Mouse (Mus musculus): ENCODE results near the gene Iqcg. TPM values are rescaled to one million over a fixed set of nuclear protein-coding genes. Genes with fewer than 3 reads are reported as not detected.

Gene Iqcg
- polyA plus RNA-seq, 1 experiment from 2014 or later, result 4.0 TPM

MicroRNAs encoded within 50 kb of the gene (microRNA counts, 519-probe panel; counts per million panel counts)
- 177 counts per million, percentile 53 among the panel's probes with 10 or more counts for microRNA mmu-miR-1947

Small RNA genes lying within 50 kb of the gene (microRNA-seq; reads per million reads assigned to microRNA genes)
- not detected for gene Gm22231
- gene Mir1947, result 3.5 reads per million, percentile 7 among the genes with 10 or more reads in this experiment

Other genes with a start within 250 kb of the Iqcg start
- gene Smbd1, start 245.7 kb downstream of the Iqcg start, polyA plus RNA-seq (2015; fragmentation: Nextera tagmentation; extraction: Ambion mirVana), result not detected in 2 replicates
- 103 and 119 TPM in 2 replicates for gene Fyttd1, start 178.7 kb downstream of the Iqcg start, polyA plus RNA-seq (2015; fragmentation: Nextera tagmentation; extraction: Ambion mirVana)
- 22.3 and 25.0 TPM in 2 replicates for gene Rubcn, start 178.5 kb downstream of the Iqcg start, polyA plus RNA-seq (2015; fragmentation: Nextera tagmentation; extraction: Ambion mirVana)
- 36.7 and 39.9 TPM in 2 replicates for gene Lrch3, start 142.1 kb downstream of the Iqcg start, polyA plus RNA-seq (2015; fragmentation: Nextera tagmentation; extraction: Ambion mirVana)
- 664 and 784 TPM in 2 replicates for gene Rpl35a, start 235 bp upstream of the Iqcg start, polyA plus RNA-seq (2015; fragmentation: Nextera tagmentation; extraction: Ambion mirVana)
- gene Lmln, start 6.3 kb upstream of the Iqcg start, polyA plus RNA-seq (2015; fragmentation: Nextera tagmentation; extraction: Ambion mirVana), result 3.2 and 3.4 TPM in 2 replicates
- gene Osbpl11, start 128.9 kb upstream of the Iqcg start, polyA plus RNA-seq (2015; fragmentation: Nextera tagmentation; extraction: Ambion mirVana), result 14.7 and 16.2 TPM in 2 replicates
- 67.7 and 73.8 TPM in 2 replicates for gene Snx4, start 195.2 kb upstream of the Iqcg start, polyA plus RNA-seq (2015; fragmentation: Nextera tagmentation; extraction: Ambion mirVana)

Data from forebrain, embryonic 13.5 days (tissue).